In genomic region chr5:53460196-53460595, GRCm38 (mm10) we compare ENCODE assay signal across 20 mouse cellular contexts.
"Had no signal": no experiment of that assay in that cellular context is flagged by ENCODE, and none has a peak within 500 bp of the region (broad histone marks: within the 10 kb centered on the region; RNA-seq: fewer than 3 reads in every experiment).

No protein-coding gene starts in this region.

- H3K4me1 ChIP-seq: limb, embryonic 15.5 days; midbrain, embryonic 12.5 days; midbrain, embryonic 15.5 days; neural tube, embryonic 12.5 days; neural tube, embryonic 15.5 days had no signal

- H3K4me3 ChIP-seq: kidney, embryonic 15.5 days; limb, embryonic 12.5 days; limb, embryonic 15.5 days; midbrain, embryonic 12.5 days; midbrain, embryonic 15.5 days; neural tube, embryonic 12.5 days; neural tube, embryonic 15.5 days had no signal

- H3K27ac ChIP-seq: kidney, embryonic 15.5 days; limb, embryonic 12.5 days; limb, embryonic 15.5 days; liver, embryonic 14.5 days; midbrain, embryonic 12.5 days; midbrain, embryonic 15.5 days; neural tube, embryonic 12.5 days; neural tube, embryonic 15.5 days; stomach, postnatal 0 days had no signal

- DNase-seq: kidney, adult 8-10 months; kidney, postnatal 10 days; kidney, postnatal 4 days; left cerebral cortex, postnatal 4 days; liver, postnatal 0 days; lung, embryonic 14.5 days; right cerebral cortex, adult 18-20 months; right cerebral cortex, postnatal 14 days; right cerebral cortex, postnatal 4 days; thymus, adult 2 months; thymus, postnatal 14 days had no signal
